Mouse (Mus musculus) stomach, embryonic 16.5 days (tissue): ENCODE data around the gene Ulk4. TPM values are rescaled to one million over a fixed set of nuclear protein-coding genes. Genes with fewer than 3 reads are reported as not detected.

ENCODE experiments used
- ATAC-seq: fragments of 200-750 bp; cut with Nextera tagmentation; 2 replicates; pipeline ENCODE4 v1.8.0; 2017; ENCODE audit warnings: moderate number of reproducible peaks, moderate TSS enrichment; ENCODE audit not compliant: insufficient read depth, low FRiP score
- H3K27ac ChIP-seq: fragments of 300-500 bp; sonication (generic); 2 replicates; pipeline ENCODE4 v1.5.1; 2014; ENCODE audit warnings: low read length
- H3K27me3 ChIP-seq: fragments of 300-500 bp; sonication (generic); 2 replicates; pipeline ENCODE4 v1.6.1; 2014; ENCODE audit warnings: low read length, control low read depth, mixed read lengths; ENCODE audit not compliant: control insufficient read depth, insufficient read depth
- H3K36me3 ChIP-seq: fragments of 300-500 bp; sonication (generic); 2 replicates; pipeline ENCODE4 v1.6.1; 2014; ENCODE audit warnings: low read length; ENCODE audit not compliant: control insufficient read depth, insufficient read depth
- H3K4me1 ChIP-seq: fragments of 300-500 bp; sonication (generic); 2 replicates; pipeline ENCODE4 v1.6.1; 2014; ENCODE audit warnings: low read length, control low read depth, mixed read lengths; ENCODE audit not compliant: control insufficient read depth, insufficient read depth
- H3K4me2 ChIP-seq: fragments of 300-500 bp; sonication (generic); 2 replicates; pipeline ENCODE4 v1.6.1; 2014; ENCODE audit warnings: low read depth, low read length, mixed read lengths
- H3K4me3 ChIP-seq: fragments of 300-500 bp; sonication (generic); replicated peaks from 2 replicates; pipeline ENCODE4 v1.5.1; 2014; ENCODE audit warnings: mild to moderate bottlenecking, low read length
- H3K9ac ChIP-seq: fragments of 300-500 bp; sonication (generic); 2 replicates; pipeline ENCODE4 v1.6.1; 2014; ENCODE audit warnings: low read length
- H3K9me3 ChIP-seq: fragments of 300-500 bp; sonication (generic); replicated peaks from 2 replicates; pipeline ENCODE4 v1.6.1; 2016; ENCODE audit warnings: low read length, control low read depth; ENCODE audit not compliant: control insufficient read depth
- WGBS: fragments of 180-500 bp; shearing (Covaris S2); extraction: QIAGEN DNeasy Blood & Tissue Kit; methylation state at CpG from one replicate; pipeline ENCODE4 v1.1.7; 2014; 5-methylcytosine and 5-hydroxymethylcytosine counted together
- polyA plus RNA-seq: library from polyadenylated mRNA; unstranded; fragments of >200 nt; fragmentation: Nextera tagmentation; extraction: Ambion mirVana; gene quantifications from 2 replicates; pipeline ENCODE4 v1.2.1, GENCODE M21; 2015

Ulk4 gene
- polyA plus RNA-seq, 1 experiment from 2014 or later, result 124 TPM

- ATAC-seq, result no peak
- no peaks in the 10 kb centered on the region for H3K27me3 ChIP-seq
- H3K4me3 ChIP-seq, result no peak overlapping the region
- peaks cover 33% of the 10 kb centered on the region for H3K4me1 ChIP-seq
- no peak overlapping the region for H3K27ac ChIP-seq
- H3K36me3 ChIP-seq, result no peaks in the 10 kb centered on the region
- no peak overlapping the region for H3K4me2 ChIP-seq
- H3K9me3 ChIP-seq, result no peaks in the 10 kb centered on the region
- 82% methylated on average over 7 of the region's 8 CpGs for WGBS
- no peak overlapping the region for H3K9ac ChIP-seq
Measured at GRCm38 (mm10) chr9:121302543-121302942, 25.5 kb upstream of the Ulk4 start.

GRCm38 (mm10) chr9:121301041-121301920 lies 24.3 kb upstream of the Ulk4 start:
- Histone ChIP-seq H3K9ac (peak overlapping the region; percentile 32; the same call in 1 of the 2 replicates), H3K27me3 (no peaks in the 10 kb centered on the region; the same call in 1 of the 2 replicates), H3K4me3 (no peak overlapping the region), H3K27ac (peak overlapping the region; percentile 33; the same call in 1 of the 2 replicates), H3K4me2 (0 out of 2 replicates have a peak overlapping the region, but pooled peaks have one; percentile 19), H3K4me1 (peaks cover 36% of the 10 kb centered on the region), H3K36me3 (no peaks in the 10 kb centered on the region), H3K9me3 (no peaks in the 10 kb centered on the region)
- WGBS, result 76% methylated on average over 22 of the region's 22 CpGs
- no peak for ATAC-seq

- Histone ChIP-seq H3K27me3 (no peaks in the 10 kb centered on the region; the same call in 1 of the 2 replicates), H3K4me1 (peaks cover 36% of the 10 kb centered on the region), H3K27ac (no peak overlapping the region), H3K4me2 (peak overlapping the region; percentile 97; the same call in 1 of the 2 replicates), H3K36me3 (no peaks in the 10 kb centered on the region), H3K9ac (peak overlapping the region; percentile 43), H3K4me3 (no peak overlapping the region), H3K9me3 (no peaks in the 10 kb centered on the region)
- WGBS, result 62% methylated on average over 19 of the region's 19 CpGs
- ATAC-seq, result no peak
Measured at GRCm38 (mm10) chr9:121299976-121300570, 23.1 kb upstream of the Ulk4 start.

- Histone ChIP-seq H3K9ac (peak overlapping the region; percentile 95), H3K27me3 (no peaks in the 10 kb centered on the region; the same call in 1 of the 2 replicates), H3K27ac (no peak overlapping the region), H3K36me3 (no peaks in the 10 kb centered on the region), H3K4me1 (peaks cover 36% of the 10 kb centered on the region), H3K4me2 (peak overlapping the region; percentile 97), H3K4me3 (peak overlapping the region; percentile 91; the same call in 1 of the 2 replicates), H3K9me3 (no peaks in the 10 kb centered on the region)
- WGBS, result 67% methylated on average over 9 of the region's 9 CpGs
- no peak for ATAC-seq
Measured at GRCm38 (mm10) chr9:121299223-121299755, 22.3 kb upstream of the Ulk4 start.

GRCm38 (mm10) chr9:121298411-121299091 lies 21.6 kb upstream of the Ulk4 start:
- ATAC-seq, result no peak
- peak overlapping the region; percentile 97 for H3K4me2 ChIP-seq
- no peaks in the 10 kb centered on the region; the same call in 1 of the 2 replicates for H3K27me3 ChIP-seq
- WGBS, result 38% methylated on average over 15 of the region's 15 CpGs
- no peaks in the 10 kb centered on the region for H3K9me3 ChIP-seq
- H3K9ac ChIP-seq, result peak overlapping the region; percentile 95
- H3K36me3 ChIP-seq, result no peaks in the 10 kb centered on the region
- peaks cover 33% of the 10 kb centered on the region for H3K4me1 ChIP-seq
- peak overlapping the region; percentile 55; the same call in 1 of the 2 replicates for H3K27ac ChIP-seq
- peak overlapping the region; percentile 91 for H3K4me3 ChIP-seq

GRCm38 (mm10) chr9:121298065-121298398 lies 21.0 kb upstream of the Ulk4 start:
- H3K9me3 ChIP-seq, result no peaks in the 10 kb centered on the region
- peak overlapping the region; percentile 91 for H3K4me3 ChIP-seq
- no peak for ATAC-seq
- peaks cover 28% of the 10 kb centered on the region for H3K4me1 ChIP-seq
- peak overlapping the region; percentile 55; the same call in 1 of the 2 replicates for H3K27ac ChIP-seq
- no peaks in the 10 kb centered on the region for H3K36me3 ChIP-seq
- H3K9ac ChIP-seq, result peak overlapping the region; percentile 95
- H3K4me2 ChIP-seq, result peak overlapping the region; percentile 97
- H3K27me3 ChIP-seq, result no peaks in the 10 kb centered on the region; the same call in 1 of the 2 replicates
- WGBS, result 2% methylated on average over 7 of the region's 7 CpGs

- WGBS, result under 1% methylated on average over 115 of the region's 116 CpGs
- H3K9ac ChIP-seq, result peak within 1 kb of the TSS; percentile 95
- peak within 1 kb of the TSS; percentile 97 for H3K4me2 ChIP-seq
- H3K27me3 ChIP-seq, result no peaks in the 10 kb centered on the region; the same call in 1 of the 2 replicates
- peak within 1 kb of the TSS; percentile 55 for H3K27ac ChIP-seq
- peak within 1 kb of the TSS; percentile 91 for H3K4me3 ChIP-seq
- H3K4me1 ChIP-seq, result peaks cover 28% of the 10 kb centered on the region
- H3K9me3 ChIP-seq, result no peaks in the 10 kb centered on the region
- H3K36me3 ChIP-seq, result no peaks in the 10 kb centered on the region
- ATAC-seq, result peak; percentile 89
Measured at GRCm38 (mm10) chr9:121297171-121298064, 20.4 kb upstream of the Ulk4 start, which contains the start of gene Trak1. Gene Trak1, plus strand, starts transcription at chr9:121297502.

GRCm38 (mm10) chr9:121295221-121295620 lies 18.2 kb upstream of the Ulk4 start:
- Histone ChIP-seq H3K4me2 (no peak overlapping the region), H3K36me3 (no peaks in the 10 kb centered on the region), H3K9me3 (no peaks in the 10 kb centered on the region), H3K4me3 (no peak overlapping the region), H3K9ac (no peak overlapping the region), H3K27me3 (no peaks in the 10 kb centered on the region; the same call in 1 of the 2 replicates), H3K4me1 (peaks cover 23% of the 10 kb centered on the region), H3K27ac (no peak overlapping the region)
- 77% methylated on average over 7 of the region's 7 CpGs for WGBS
- no peak for ATAC-seq
